Mouse (Mus musculus) gastrocnemius, adult 18-20 months (tissue): ENCODE measurements around the gene Dgcr2. TPM values are rescaled to one million over a fixed set of nuclear protein-coding genes. Genes with fewer than 3 reads are reported as not detected.

ENCODE experiments used
- total RNA-seq, 2 experiments: library from RNA; stranded (reverse); gene quantifications; 2 replicates each; pipeline ENCODE4 v1.2.3; 2021

The Dgcr2 gene
- total RNA-seq, 2 experiments from 2014 or later, result 20.3 to 21.4 TPM

Other genes starting within 250 kb of the Dgcr2 start
- 10 to 100 TPM; 17.5 to 20.1 TPM for gene Med15, start 165.7 kb downstream of the Dgcr2 start, total RNA-seq
- gene Klhl22, start 138.9 kb downstream of the Dgcr2 start, total RNA-seq, result 10 to 100 TPM; 21.8 to 23.4 TPM
- 1 to 10 TPM; 2.6 to 4.0 TPM for gene Scarf2, start 101.3 kb downstream of the Dgcr2 start, total RNA-seq
- not detected for gene B830017H08Rik, start 65.4 kb downstream of the Dgcr2 start, total RNA-seq
- 1 to 10 TPM in 1 of 2 experiments, under 1 TPM in 1; 0.87 to 1.2 TPM for gene Car15, start 60.2 kb downstream of the Dgcr2 start, total RNA-seq
- gene Gm20518, start 6.9 kb downstream of the Dgcr2 start, total RNA-seq, result under 1 TPM; 0.05 to 0.09 TPM
- under 1 TPM in 1 of 2 experiments, not detected in 1; 0.07 TPM for gene Tssk1, start 4.3 kb downstream of the Dgcr2 start, total RNA-seq
- gene Tssk2, start 75 bp upstream of the Dgcr2 start, total RNA-seq, result not detected
- 1 to 10 TPM; 5.7 to 6.0 TPM for gene Ess2, start 12.8 kb upstream of the Dgcr2 start, total RNA-seq
- not detected for gene Gsc2, start 16.5 kb upstream of the Dgcr2 start, total RNA-seq
- 1 to 10 TPM; 3.2 to 4.7 TPM for gene Slc25a1, start 29.7 kb upstream of the Dgcr2 start, total RNA-seq
- gene Vpreb2, start 81.9 kb upstream of the Dgcr2 start, total RNA-seq, result not detected
- gene Dgcr6, start 154.3 kb upstream of the Dgcr2 start, total RNA-seq, result 10 to 100 TPM; 46.9 to 50.4 TPM
- 10 to 100 TPM in 1 of 2 experiments, 1 to 10 TPM in 1; 4.6 to 11.1 TPM for gene Prodh, start 191.6 kb upstream of the Dgcr2 start, total RNA-seq
- under 1 TPM in 1 of 2 experiments, not detected in 1; 0.11 TPM for gene Rtn4r, start 229.1 kb upstream of the Dgcr2 start, total RNA-seq